Mouse (Mus musculus) brain, embryonic 18.5 days (tissue): ENCODE results near the gene Dscaml1.

Source experiments
- DNase-seq: peaks from one replicate; pipeline ENCODE4 v3.0.0-alpha.2; 2012; ENCODE audit warnings: low read depth, low spot score

The Dscaml1 gene

DNA sequence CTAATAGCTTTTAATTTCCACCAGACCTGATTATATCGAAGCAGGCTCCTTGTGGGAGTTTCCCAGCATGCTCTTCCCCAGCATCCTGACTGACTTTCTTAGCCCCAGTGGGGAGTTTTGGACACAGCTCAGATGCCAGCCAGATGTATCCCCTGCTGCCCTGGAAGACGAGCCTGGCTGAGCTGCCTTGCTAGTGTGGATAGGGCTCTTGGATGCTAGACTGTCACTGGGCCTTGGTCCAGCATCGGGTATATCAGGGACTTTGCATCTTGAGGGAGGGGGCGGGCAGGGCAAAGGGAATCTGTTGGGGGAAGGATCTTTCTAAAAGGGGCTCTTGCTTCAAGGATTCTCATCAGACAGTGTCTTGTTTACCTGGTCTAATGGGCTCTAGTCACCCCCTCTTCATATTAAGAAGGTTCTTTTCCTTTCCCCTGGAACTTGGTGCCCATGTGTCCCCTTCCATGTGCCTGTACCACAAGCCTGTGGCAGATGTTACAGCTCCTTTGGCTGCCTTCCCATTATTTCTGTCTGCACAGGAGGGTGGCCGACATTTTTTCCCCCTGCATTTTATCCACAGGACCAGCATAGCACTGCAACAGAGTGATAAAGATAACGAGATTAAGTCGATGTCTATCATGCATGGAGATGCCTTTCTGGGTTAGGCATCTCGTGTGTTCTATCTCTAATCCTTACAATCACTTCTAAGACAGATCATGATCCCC, 28.6 kb downstream of the Dscaml1 start:
- DNase-seq, result no peak

GRCm38 (mm10) chr9:45457200-45457599, 30.8 kb downstream of the Dscaml1 start:
- no peak for DNase-seq

- no peak for DNase-seq
Measured at GRCm38 (mm10) chr9:45458363-45458762, 31.9 kb downstream of the Dscaml1 start.

GRCm38 (mm10) chr9:45465396-45466019, 39.1 kb downstream of the Dscaml1 start:
- DNase-seq, result no peak

DNA sequence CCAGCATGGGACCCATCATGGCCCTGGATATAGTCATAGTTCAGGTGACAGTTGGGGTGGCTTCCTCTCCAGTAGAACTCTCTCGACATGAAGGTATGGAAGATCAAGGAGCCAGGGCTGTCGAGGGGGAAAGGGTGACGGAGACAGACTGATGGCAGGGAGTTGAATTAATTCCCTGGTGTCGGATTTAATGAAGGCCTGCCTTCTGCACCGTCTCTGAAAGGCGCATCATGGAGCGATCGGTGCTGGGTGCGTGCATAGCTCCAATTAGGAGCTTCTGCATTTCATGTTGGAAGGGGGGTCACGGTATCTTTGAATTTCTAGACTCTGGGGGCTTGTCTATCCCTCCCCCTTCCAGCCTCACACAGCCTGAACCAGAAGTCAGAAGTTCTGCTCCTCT, 41.8 kb downstream of the Dscaml1 start:
- no peak for DNase-seq

- peak; percentile 74 for DNase-seq
Measured at GRCm38 (mm10) chr9:45470746-45471471, 44.5 kb downstream of the Dscaml1 start.

GRCm38 (mm10) chr9:45471691-45472090, 45.3 kb downstream of the Dscaml1 start:
- DNase-seq, result no peak

- DNase-seq, result no peak
Measured at GRCm38 (mm10) chr9:45474874-45475273, 48.4 kb downstream of the Dscaml1 start.

GRCm38 (mm10) chr9:45480936-45481335, 54.5 kb downstream of the Dscaml1 start:
- DNase-seq, result no peak

DNA sequence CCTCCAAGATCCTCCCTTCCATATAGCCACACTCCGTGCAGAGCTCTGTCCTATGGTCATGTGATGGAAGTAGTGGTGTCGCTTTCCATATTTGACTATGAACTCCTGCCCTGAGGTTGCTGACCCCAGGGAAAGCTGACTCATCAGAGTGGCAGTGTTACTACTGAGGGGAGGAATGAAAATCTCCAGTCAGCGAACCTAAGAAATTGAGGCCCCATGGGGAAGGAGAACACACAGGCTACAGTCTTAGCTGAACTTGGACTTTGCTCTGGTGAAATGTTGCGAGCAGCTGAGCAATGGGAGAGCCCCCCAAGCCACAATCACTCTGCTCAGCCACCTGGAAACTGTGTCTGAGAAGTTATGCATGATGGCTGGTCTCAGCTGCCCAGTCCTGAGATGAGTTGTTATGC, 60.2 kb downstream of the Dscaml1 start:
- DNase-seq, result no peak

- no peak for DNase-seq
Measured at GRCm38 (mm10) chr9:45487179-45487801, 60.9 kb downstream of the Dscaml1 start.

DNA sequence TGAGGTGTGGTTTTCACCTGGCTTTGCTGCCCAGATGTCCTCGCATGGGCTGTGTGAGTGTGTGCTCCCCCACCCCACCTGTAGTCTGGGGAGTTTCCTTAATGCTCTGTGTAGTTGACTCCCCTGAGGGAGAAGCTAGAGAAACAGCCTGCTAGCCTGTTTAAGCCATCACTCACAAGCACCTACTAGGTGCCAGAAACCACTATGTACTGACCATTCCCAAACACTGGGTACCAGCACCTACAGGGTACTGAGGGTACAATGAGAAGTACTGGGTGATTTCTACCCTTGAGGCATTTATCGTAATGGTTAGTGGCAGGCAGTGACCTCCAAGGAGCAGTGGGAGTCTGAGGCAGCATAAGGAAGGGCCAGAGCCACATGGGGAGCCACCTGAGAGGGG, 64.5 kb downstream of the Dscaml1 start:
- DNase-seq, result no peak

DNA sequence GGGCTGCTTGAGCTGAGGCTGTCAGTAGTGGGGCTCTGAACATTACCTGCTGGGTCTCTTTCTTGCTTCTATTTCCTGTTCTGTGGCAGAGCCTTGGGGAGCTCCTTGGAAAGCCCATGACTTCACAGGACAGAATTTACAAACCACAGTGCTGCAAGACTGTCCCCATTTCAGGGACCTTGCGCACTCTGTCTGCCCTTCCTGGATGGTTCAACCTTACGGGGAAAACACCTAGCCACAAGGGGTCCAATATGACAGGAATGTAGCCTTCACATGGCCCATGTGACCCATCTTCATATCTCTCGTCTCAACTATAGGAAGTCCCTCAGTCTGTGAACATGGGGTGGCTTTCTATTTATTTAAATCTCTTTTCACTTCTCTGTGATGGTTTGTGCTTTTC, 68.5 kb downstream of the Dscaml1 start:
- DNase-seq, result no peak

- DNase-seq, result no peak
Measured at GRCm38 (mm10) chr9:45496340-45496739, 69.9 kb downstream of the Dscaml1 start.

- no peak for DNase-seq
Measured at GRCm38 (mm10) chr9:45496944-45497343, 70.5 kb downstream of the Dscaml1 start.

- DNase-seq, result no peak
Measured at GRCm38 (mm10) chr9:45499267-45499666, 72.8 kb downstream of the Dscaml1 start.

- no peak for DNase-seq
Measured at GRCm38 (mm10) chr9:45500071-45500595, 73.7 kb downstream of the Dscaml1 start.

DNA sequence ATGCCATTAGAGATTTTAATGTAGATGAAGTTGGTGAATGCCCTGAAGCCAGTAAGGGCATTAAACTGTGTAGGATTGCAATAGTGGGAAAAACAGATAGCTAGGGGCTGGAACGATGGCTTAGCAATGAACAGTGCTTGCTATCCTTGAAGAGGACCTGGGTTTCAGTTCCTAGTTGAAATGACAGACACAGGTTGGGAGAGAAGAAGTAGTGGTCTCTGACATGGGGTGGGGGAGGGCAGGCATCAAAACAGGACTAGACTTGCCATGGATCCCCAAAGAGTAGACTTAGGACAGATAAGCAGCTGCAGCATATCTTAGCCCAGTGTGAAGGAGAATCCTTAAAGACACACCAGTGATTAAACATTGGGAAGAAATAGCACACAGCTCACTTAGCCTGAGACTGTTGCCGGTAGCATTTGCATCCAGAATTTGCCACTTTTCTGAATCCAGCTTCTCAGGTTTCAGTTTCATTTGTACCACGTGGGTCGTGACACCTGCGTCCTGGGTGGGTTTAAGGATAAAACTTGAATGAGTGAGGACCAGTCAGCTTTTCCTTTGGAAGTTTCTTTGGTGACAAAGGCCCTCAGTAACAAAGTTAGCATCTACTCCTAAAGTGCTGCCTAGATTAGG, 75.0 kb downstream of the Dscaml1 start:
- DNase-seq, result no peak

GRCm38 (mm10) chr9:45501963-45502641, 75.7 kb downstream of the Dscaml1 start:
- no peak for DNase-seq

DNA sequence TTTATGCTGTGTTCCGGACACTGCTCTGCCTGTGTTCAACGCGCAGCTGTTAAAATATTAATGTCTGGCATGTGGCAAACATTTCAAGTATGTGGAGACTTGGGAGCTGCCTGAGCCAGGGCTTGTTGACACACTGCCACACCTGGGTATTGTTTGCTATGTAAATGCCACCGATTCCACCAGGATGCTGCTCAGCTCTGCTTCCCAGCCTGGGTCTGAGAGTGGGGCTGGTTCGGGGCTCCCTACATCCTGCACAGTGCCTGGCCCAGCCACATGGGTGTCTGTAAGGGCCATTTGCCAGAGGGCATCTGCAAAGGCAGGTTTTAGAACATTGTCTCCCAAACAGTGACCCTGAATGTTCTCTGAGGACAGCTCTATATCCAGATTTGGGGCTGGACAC, 78.5 kb downstream of the Dscaml1 start:
- DNase-seq, result no peak

DNA sequence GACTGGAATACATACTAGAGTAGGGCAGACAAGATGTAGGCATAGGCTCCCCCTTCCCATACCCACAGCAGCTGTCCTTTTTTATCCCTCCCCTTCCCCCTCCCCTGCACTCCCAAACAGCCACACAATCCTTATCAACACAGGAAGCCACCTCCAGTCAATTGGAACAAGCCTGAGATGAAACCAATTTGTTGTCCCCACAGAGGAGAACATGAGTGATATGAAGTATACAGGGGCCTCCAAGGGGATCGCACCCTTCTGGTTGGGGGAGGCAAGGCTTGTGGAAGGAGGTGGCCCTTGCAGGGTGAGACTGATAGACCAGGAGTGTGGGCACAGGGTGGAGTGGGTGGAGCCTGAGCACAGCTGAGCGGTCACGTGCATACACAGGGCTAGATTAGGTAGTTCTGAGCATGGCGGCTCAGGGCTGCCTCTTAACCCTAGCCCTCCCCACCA, 79.1 kb downstream of the Dscaml1 start:
- no peak for DNase-seq
